Mouse (Mus musculus): ENCODE data around the gene Stk26. TPM values are rescaled to one million over a fixed set of nuclear protein-coding genes. Genes with fewer than 3 reads are reported as not detected.
A peak's percentile ranks its signal among the peaks of the same experiment; 100 is the strongest.

The Stk26 gene
- polyA plus RNA-seq (2016; fragmentation: Nextera tagmentation; extraction: Ambion mirVana) = 18.9 and 19.1 TPM in 2 replicates

GRCm38 (mm10) chrX:50840847-50841560 lies at the start of gene Stk26:
Gene Stk26, plus strand, starts transcription at chrX:50841047.
- H3K4me3 ChIP-seq = peak within 1 kb of the TSS; percentile 66
- H3K27ac ChIP-seq (replicated peaks) = peak within 1 kb of the TSS; percentile 83
- DNase-seq (ENCODE audit: low spot score) = peak; percentile 81
- no peaks in the 10 kb centered on the region for H3K36me3 ChIP-seq (replicated peaks)
- no peaks in the 10 kb centered on the region for H3K9me3 ChIP-seq
- 17% methylated on average over 31 of the region's 31 CpGs for WGBS
- H3K27me3 ChIP-seq (replicated peaks; ENCODE audit: low read depth, poor library complexity, severe bottlenecking) = peaks cover 42% of the 10 kb centered on the region
- H3K4me1 ChIP-seq = no peaks in the 10 kb centered on the region

- 49% methylated on average over 4 of the region's 4 CpGs for WGBS
- Histone ChIP-seq H3K27me3 (replicated peaks; ENCODE audit: low read depth, poor library complexity, severe bottlenecking) (peaks cover 77% of the 10 kb centered on the region), H3K9me3 (no peaks in the 10 kb centered on the region), H3K27ac (replicated peaks) (no peak overlapping the region), H3K4me3 (no peak overlapping the region), H3K4me1 (peaks cover 12% of the 10 kb centered on the region), H3K36me3 (replicated peaks) (no peaks in the 10 kb centered on the region)
- no peak for DNase-seq (ENCODE audit: low spot score)
Measured at GRCm38 (mm10) chrX:50793005-50793680, 47.7 kb upstream of the Stk26 start.

- Histone ChIP-seq H3K4me1 (peaks cover 27% of the 10 kb centered on the region), H3K4me3 (no peak overlapping the region), H3K36me3 (replicated peaks) (no peaks in the 10 kb centered on the region), H3K9me3 (no peaks in the 10 kb centered on the region), H3K27ac (replicated peaks) (no peak overlapping the region), H3K27me3 (replicated peaks; ENCODE audit: low read depth, poor library complexity, severe bottlenecking) (peaks cover 71% of the 10 kb centered on the region)
- peak; percentile 26 for DNase-seq (ENCODE audit: low spot score)
- WGBS = 71% methylated on average over 1 of the region's 1 CpGs
Measured at GRCm38 (mm10) chrX:50797798-50798197, 43.0 kb upstream of the Stk26 start.

GRCm38 (mm10) chrX:50798571-50798970 lies 42.3 kb upstream of the Stk26 start:
- Histone ChIP-seq H3K9me3 (no peaks in the 10 kb centered on the region), H3K36me3 (replicated peaks) (no peaks in the 10 kb centered on the region), H3K27ac (replicated peaks) (peak overlapping the region; percentile 6; the same call in 1 of the 2 replicates), H3K27me3 (replicated peaks; ENCODE audit: low read depth, poor library complexity, severe bottlenecking) (peaks cover 68% of the 10 kb centered on the region), H3K4me1 (peaks cover 22% of the 10 kb centered on the region), H3K4me3 (no peak overlapping the region)
- 55% methylated on average over 10 of the region's 10 CpGs for WGBS
- DNase-seq (ENCODE audit: low spot score) = peak; percentile 12

- Histone ChIP-seq H3K27me3 (replicated peaks; ENCODE audit: low read depth, poor library complexity, severe bottlenecking) (peaks cover 68% of the 10 kb centered on the region), H3K4me3 (no peak overlapping the region), H3K4me1 (peaks cover 22% of the 10 kb centered on the region), H3K27ac (replicated peaks) (peak overlapping the region; percentile 48; the same call in 1 of the 2 replicates), H3K36me3 (replicated peaks) (no peaks in the 10 kb centered on the region), H3K9me3 (no peaks in the 10 kb centered on the region)
- no peak for DNase-seq (ENCODE audit: low spot score)
- 40% methylated on average over 8 of the region's 8 CpGs for WGBS
Measured at GRCm38 (mm10) chrX:50799656-50800188, 41.1 kb upstream of the Stk26 start.

GRCm38 (mm10) chrX:50805654-50806053 lies 35.2 kb upstream of the Stk26 start:
- no peaks in the 10 kb centered on the region for H3K4me1 ChIP-seq
- peaks cover 30% of the 10 kb centered on the region for H3K27me3 ChIP-seq (replicated peaks; ENCODE audit: low read depth, poor library complexity, severe bottlenecking)
- H3K36me3 ChIP-seq (replicated peaks) = no peaks in the 10 kb centered on the region
- no peaks in the 10 kb centered on the region for H3K9me3 ChIP-seq
- no peak for DNase-seq (ENCODE audit: low spot score)
- H3K4me3 ChIP-seq = no peak overlapping the region
- H3K27ac ChIP-seq (replicated peaks) = no peak overlapping the region
- 60% methylated on average over 4 of the region's 4 CpGs for WGBS

GRCm38 (mm10) chrX:50823856-50824255 lies 17.0 kb upstream of the Stk26 start:
- Histone ChIP-seq H3K27ac (replicated peaks) (no peak overlapping the region), H3K9me3 (no peaks in the 10 kb centered on the region), H3K4me1 (peaks cover 10% of the 10 kb centered on the region), H3K4me3 (no peak overlapping the region), H3K36me3 (replicated peaks) (no peaks in the 10 kb centered on the region), H3K27me3 (replicated peaks; ENCODE audit: low read depth, poor library complexity, severe bottlenecking) (peaks cover 44% of the 10 kb centered on the region)
- WGBS = 64% methylated on average over 6 of the region's 6 CpGs
- DNase-seq (ENCODE audit: low spot score) = peak; percentile 9

GRCm38 (mm10) chrX:50835592-50835991 lies 5.3 kb upstream of the Stk26 start:
- no peaks in the 10 kb centered on the region for H3K9me3 ChIP-seq
- no peak overlapping the region for H3K4me3 ChIP-seq
- 75% methylated on average over 3 of the region's 3 CpGs for WGBS
- no peak overlapping the region for H3K27ac ChIP-seq (replicated peaks)
- no peak for DNase-seq (ENCODE audit: low spot score)
- H3K27me3 ChIP-seq (replicated peaks; ENCODE audit: low read depth, poor library complexity, severe bottlenecking) = peaks cover 41% of the 10 kb centered on the region
- H3K36me3 ChIP-seq (replicated peaks) = no peaks in the 10 kb centered on the region
- H3K4me1 ChIP-seq = no peaks in the 10 kb centered on the region

GRCm38 (mm10) chrX:50836029-50836691 lies 4.7 kb upstream of the Stk26 start:
- Histone ChIP-seq H3K4me3 (no peak overlapping the region), H3K27me3 (replicated peaks; ENCODE audit: low read depth, poor library complexity, severe bottlenecking) (peaks cover 46% of the 10 kb centered on the region), H3K27ac (replicated peaks) (no peak overlapping the region), H3K36me3 (replicated peaks) (no peaks in the 10 kb centered on the region), H3K9me3 (no peaks in the 10 kb centered on the region), H3K4me1 (no peaks in the 10 kb centered on the region)
- DNase-seq (ENCODE audit: low spot score) = no peak
- 53% methylated on average over 10 of the region's 10 CpGs for WGBS

GRCm38 (mm10) chrX:50841587-50841986 lies 740 bp downstream of the Stk26 start:
- Histone ChIP-seq H3K36me3 (replicated peaks) (no peaks in the 10 kb centered on the region), H3K27me3 (replicated peaks; ENCODE audit: low read depth, poor library complexity, severe bottlenecking) (peaks cover 41% of the 10 kb centered on the region), H3K27ac (replicated peaks) (peak overlapping the region; percentile 83), H3K4me3 (peak overlapping the region; percentile 66), H3K4me1 (no peaks in the 10 kb centered on the region), H3K9me3 (no peaks in the 10 kb centered on the region)
- peak; percentile 47 for DNase-seq (ENCODE audit: low spot score)
- 25% methylated on average over 22 of the region's 23 CpGs for WGBS

GRCm38 (mm10) chrX:50842046-50842445 lies 1.2 kb downstream of the Stk26 start:
- peak overlapping the region; percentile 66 for H3K4me3 ChIP-seq
- no peaks in the 10 kb centered on the region for H3K4me1 ChIP-seq
- H3K27ac ChIP-seq (replicated peaks) = peak overlapping the region; percentile 83
- no peaks in the 10 kb centered on the region for H3K36me3 ChIP-seq (replicated peaks)
- no peaks in the 10 kb centered on the region for H3K9me3 ChIP-seq
- DNase-seq (ENCODE audit: low spot score) = peak; percentile 8
- WGBS = 39% methylated on average over 9 of the region's 9 CpGs
- H3K27me3 ChIP-seq (replicated peaks; ENCODE audit: low read depth, poor library complexity, severe bottlenecking) = peaks cover 41% of the 10 kb centered on the region

- 72% methylated on average over 6 of the region's 6 CpGs for WGBS
- Histone ChIP-seq H3K9me3 (no peaks in the 10 kb centered on the region), H3K4me3 (no peak overlapping the region)
Measured at GRCm38 (mm10) chrX:50850428-50851184, 9.8 kb downstream of the Stk26 start.

More at GRCm38 (mm10) chrX:50850428-50851184, 9.8 kb downstream of the Stk26 start:
- peak; percentile 16 for DNase-seq (ENCODE audit: low spot score)
- no peak overlapping the region for H3K27ac ChIP-seq (replicated peaks)
- 0 out of 2 replicates have a peak, but pooled peaks cover 4% of the 10 kb centered on the region for H3K4me1 ChIP-seq
- no peaks in the 10 kb centered on the region for H3K36me3 ChIP-seq (replicated peaks)
- H3K27me3 ChIP-seq (replicated peaks; ENCODE audit: low read depth, poor library complexity, severe bottlenecking) = peaks cover 18% of the 10 kb centered on the region; the same call in 1 of the 2 replicates
